Mouse (Mus musculus) thymus, postnatal 14 days (tissue): ENCODE data around the gene Tmem237.

Source experiments
- DNase-seq: peaks from one replicate; pipeline ENCODE4 v3.0.0; 2021

Gene Tmem237

DNA sequence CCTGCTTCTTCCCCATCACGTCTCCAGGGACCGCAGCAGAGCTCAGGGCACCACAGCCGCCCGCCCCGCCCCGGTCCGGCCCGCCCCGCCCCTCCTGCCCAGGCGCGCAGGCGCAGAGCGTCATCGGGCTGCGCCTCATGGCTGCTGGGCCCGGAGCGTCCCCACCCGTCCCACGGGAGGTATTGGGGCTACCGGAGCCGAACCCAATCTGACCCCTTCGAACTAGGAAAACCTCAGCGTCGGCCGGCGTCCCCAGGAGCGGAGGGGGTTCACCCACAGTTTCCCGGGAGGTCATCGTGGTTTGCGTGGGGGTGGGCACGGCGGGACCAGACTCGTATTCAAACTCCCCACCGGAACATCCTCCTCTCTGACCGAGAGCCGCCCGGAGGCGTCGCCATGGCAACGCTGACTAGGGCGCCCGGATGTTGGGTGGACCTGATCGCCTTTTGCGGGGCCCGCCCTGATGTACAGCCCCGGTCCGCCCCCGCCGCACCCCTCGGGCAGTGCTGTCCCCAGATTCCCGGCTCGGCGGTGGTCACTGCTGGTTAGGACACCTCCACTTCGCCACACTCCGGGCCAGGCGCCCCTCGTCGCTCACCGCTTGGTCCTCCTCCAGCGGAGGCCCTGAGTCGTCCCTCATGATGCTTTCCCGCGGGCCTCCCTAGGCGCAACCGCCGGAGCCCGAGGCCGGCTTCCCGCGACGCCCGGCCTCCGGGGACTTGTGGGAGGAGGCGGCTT is at the start of gene Tmem237:
Gene Tmem237 (minus strand): TSS at position 689 of the 738 bp plus-strand sequence.
- peak; percentile 89 for DNase-seq

- no peak for DNase-seq
Observed at GRCm38 (mm10) chr1:59169586-59169985, 49.4 kb upstream of the Tmem237 start.

DNA sequence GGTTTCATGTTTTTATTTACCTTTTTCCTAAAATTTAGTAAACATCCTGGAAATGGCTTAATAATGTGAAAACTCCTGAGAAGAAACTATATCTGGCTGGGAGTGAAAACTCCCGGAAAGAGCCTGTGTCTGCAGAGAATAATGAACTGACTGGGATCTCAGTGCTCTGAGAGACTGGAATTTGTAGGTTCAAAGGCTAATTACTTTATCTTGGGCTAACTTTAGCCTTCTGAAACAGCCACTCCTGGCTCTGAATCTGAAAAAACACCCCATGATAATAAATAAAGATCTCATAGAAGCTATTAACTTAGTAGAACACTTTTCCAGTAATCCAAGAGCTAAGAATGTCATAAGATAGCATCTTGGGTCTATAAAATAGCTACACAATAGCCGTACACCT is 48.3 kb upstream of the Tmem237 start:
- DNase-seq, result no peak

- DNase-seq, result peak; percentile 56
Observed at GRCm38 (mm10) chr1:59167654-59168425, 47.6 kb upstream of the Tmem237 start.

DNA sequence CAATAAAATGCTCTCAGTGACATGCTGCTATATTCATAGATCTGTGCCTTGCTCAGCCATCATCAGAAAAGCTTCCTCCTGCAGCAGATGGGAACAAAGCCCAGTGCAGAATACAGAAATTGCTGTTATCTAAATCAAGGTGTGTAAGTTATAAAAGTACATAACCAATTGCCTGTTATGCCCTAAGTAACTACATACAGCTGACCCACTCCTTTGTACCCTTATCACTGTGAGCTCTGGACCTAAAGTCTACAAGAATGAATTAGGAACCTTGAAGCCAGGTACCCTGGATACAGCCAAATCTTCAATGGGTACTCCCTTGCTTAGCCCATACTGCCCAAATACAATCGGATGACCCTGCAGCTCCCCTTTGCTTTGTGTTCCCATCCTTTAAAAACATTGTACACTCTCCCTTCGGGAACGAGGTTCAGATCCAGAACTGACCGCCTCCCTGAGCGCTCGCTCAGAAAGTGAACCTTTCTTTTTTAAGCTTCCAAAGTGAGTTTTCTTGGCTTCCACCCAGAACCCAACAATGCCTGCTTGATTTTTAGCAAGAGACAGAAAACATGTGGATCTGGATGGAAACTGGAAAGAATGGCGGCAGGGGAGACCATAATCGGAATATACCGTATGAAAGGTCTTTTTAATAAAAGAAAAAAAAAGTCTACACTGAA is 46.2 kb upstream of the Tmem237 start:
- DNase-seq, result no peak

GRCm38 (mm10) chr1:59163918-59164317 is 43.7 kb upstream of the Tmem237 start:
- no peak for DNase-seq

GRCm38 (mm10) chr1:59163030-59163461 is 42.8 kb upstream of the Tmem237 start, which contains the start of gene Mpp4:
Gene Mpp4, minus strand, starts transcription at chr1:59163389.
- DNase-seq, result peak; percentile 86

DNA sequence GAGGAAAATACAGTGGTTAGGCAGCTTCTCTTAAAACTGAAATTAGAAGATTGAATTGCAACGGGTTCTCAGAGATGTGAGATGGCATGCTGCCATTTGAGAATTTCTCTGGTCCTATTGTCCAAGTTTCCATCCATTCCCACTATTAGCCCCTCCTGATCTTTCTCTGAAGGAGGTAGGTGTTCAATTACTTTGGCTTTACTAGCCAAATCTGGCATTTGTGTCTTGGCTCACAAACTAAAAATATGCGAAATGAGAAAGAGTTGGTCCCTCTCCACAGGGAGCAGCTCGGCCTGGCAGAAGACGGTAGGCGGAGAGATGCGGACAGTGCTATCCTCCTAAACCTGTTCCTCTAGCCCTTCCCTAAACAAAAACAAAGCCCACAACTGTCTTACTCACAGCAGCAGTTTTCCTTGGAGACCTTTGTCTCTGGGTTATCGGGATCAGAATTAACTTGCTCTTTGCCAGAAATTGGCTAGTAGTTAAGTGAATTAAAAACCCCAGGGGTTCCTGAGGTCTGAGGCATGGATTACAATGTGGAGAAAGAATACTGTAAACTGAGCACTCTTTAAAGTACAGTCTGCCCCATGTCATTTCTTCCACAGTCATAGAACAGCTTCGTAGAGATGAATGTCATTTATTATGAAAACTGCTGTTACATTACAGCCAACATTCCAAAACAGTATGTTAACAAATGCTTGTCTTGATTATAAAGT is 42.3 kb upstream of the Tmem237 start:
- no peak for DNase-seq

- no peak for DNase-seq
Observed at GRCm38 (mm10) chr1:59161396-59161795, 41.2 kb upstream of the Tmem237 start.

DNA sequence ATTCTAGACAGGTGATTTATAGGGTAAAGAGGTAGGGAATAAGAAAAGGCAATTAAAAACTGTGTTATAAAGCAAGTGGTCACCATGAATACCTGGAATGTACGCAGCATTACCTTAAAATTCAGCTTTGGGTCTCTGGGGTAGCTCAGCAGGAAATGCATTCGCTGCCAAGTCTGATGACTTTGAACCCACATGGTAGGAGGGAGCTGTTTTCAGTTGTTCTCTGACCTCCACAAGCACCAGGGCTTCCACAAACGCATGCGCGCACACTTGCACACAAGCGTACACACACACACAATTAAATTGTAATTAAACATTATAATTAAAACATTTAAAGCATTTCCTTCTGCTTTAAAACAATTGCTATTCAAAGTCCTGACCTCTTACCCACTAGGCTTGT is 40.7 kb upstream of the Tmem237 start:
- DNase-seq, result no peak

DNA sequence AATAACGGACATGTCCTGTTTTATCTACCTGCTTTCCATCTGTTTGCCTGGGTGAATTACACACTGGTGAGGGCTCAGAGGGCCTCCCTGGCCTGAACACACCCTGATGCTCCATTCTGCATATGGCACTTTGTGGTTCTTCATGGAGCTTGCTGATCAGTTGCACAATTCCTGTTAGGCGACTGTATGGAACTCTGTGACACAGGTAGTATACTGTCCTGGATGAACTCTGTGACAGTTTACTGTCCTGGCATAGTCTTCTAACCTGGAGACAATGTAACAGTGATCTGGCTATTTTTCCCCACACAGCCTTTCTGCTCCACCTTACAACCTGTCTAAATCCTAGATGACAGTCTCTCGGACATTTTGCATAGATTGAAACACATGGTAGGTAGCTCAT is 38.9 kb upstream of the Tmem237 start:
- DNase-seq, result no peak

- no peak for DNase-seq
Observed at GRCm38 (mm10) chr1:59158498-59158897, 38.3 kb upstream of the Tmem237 start.

- no peak for DNase-seq
Observed at GRCm38 (mm10) chr1:59157846-59158245, 37.6 kb upstream of the Tmem237 start.

GRCm38 (mm10) chr1:59152346-59152745 is 32.1 kb upstream of the Tmem237 start:
- no peak for DNase-seq

DNA sequence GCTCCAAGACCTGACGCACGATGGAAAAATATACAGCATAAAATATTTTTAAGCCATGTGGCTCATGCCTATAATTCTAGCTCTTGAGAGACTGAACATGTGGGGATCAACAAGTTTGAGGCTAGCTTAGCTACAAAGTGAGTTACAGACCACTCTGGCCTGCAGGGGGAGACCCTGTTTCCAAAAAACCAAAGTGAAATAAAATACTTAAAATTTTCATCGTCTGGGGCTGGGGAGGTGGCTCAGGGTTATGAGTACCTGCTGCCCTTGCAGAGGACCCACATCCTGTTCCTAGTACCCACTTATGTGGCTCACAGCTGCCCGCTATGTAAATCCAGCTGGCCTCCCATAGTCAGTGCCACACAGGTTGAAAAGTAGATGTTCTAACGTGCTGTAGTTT is 30.3 kb upstream of the Tmem237 start:
- DNase-seq, result peak; percentile 50

GRCm38 (mm10) chr1:59144543-59144942 is 24.3 kb upstream of the Tmem237 start:
- peak; percentile 47 for DNase-seq

DNA sequence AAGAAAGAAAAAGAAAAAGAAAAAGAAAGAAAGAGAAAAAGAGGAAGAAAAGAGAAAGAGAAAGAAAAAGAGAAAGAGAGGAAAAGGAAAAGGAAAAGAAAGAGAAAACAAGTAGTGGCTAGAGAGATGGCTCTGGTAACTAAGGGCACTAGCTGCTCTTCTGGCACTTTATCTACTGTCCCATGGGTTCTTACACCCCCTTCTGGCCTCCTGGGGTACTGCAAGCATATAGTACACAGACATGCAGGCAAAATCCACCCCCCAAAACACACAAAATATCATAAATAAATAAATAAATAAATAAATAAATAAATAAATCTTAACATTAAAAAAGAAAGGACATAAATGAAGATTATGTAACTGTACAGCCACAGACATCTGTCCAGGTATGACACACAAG is 22.6 kb upstream of the Tmem237 start:
- DNase-seq, result peak; percentile 83

GRCm38 (mm10) chr1:59134419-59134818 is 14.2 kb upstream of the Tmem237 start:
- no peak for DNase-seq

GRCm38 (mm10) chr1:59128879-59129278 is 8.7 kb upstream of the Tmem237 start:
- no peak for DNase-seq

- no peak for DNase-seq
Observed at GRCm38 (mm10) chr1:59125558-59125957, 5.3 kb upstream of the Tmem237 start.

DNA sequence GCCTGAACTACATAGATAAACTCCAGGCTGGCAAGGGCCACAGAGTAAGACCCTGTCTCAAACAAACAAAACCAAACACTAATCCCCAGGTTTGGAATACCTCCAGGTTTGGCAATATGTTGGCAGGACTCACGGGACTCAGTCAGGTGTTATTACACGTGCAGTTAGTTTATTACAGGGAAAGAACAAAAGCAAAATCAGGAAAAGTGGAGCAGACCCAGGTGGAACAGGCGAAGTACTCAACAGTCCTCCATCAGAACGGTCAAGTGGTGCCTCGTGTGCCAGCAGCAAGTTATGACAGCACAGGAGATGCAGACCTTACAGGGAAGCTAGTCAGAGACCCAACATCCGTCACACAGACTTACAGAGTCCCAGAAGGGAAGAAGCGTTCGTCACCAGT is 9.7 kb downstream of the Tmem237 start:
- DNase-seq, result no peak

GRCm38 (mm10) chr1:59102071-59102470 is 18.1 kb downstream of the Tmem237 start:
- no peak for DNase-seq

DNA sequence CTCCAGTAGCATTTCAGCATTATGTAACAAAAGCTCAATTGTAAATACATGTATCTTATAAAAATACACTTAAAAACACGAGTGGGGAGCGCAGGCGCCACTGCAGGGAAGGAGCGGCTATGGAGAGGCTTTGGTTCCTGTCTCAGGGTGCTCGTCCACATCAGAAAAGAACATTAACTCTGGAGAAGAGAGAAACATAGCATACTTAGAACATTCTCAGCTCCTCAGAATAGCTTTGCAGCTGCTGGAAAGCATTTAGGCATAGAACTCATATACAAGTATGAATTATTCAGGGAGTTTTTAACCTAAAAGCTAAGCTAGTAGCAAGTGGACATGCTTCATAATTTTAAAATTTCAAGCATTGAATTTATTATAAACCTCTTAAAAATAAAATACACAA is 19.2 kb downstream of the Tmem237 start:
- no peak for DNase-seq
